Mouse (Mus musculus) gastrocnemius, postnatal 36 days (tissue): ENCODE data around the gene Crabp1. TPM values are rescaled to one million over a fixed set of nuclear protein-coding genes. Genes with fewer than 3 reads are reported as not detected.

Source experiments
- DNase-seq, 2 experiments: peaks; one replicate each; pipeline ENCODE4 v3.0.0; 2022
- intact Hi-C: fragments of 180-260 bp; cut with DNase I; formaldehyde crosslinking; loops from one replicate; pipeline ENCODE4 v1.15.1; 2025
- long read RNA-seq, 2 experiments: library from polyadenylated mRNA; stranded (forward); transcript quantifications; one replicate each; pipeline ENCODE4 v2.0.0; 2021
- total RNA-seq, 2 experiments: library from RNA; stranded (reverse); gene quantifications; 2 replicates each; pipeline ENCODE4 v1.2.3; 2021

Gene Crabp1
- total RNA-seq, result under 1 TPM in 1 of 2 experiments, not detected in 1; 0.79 TPM
- long read RNA-seq, experiment 1, result 0 reads
- long read RNA-seq, experiment 2, partial matches to known transcripts, result 1 of 3 reads
- long read RNA-seq, experiment 2, other reads (novel, unspliced or antisense), result 0 of 3 reads

DNA sequence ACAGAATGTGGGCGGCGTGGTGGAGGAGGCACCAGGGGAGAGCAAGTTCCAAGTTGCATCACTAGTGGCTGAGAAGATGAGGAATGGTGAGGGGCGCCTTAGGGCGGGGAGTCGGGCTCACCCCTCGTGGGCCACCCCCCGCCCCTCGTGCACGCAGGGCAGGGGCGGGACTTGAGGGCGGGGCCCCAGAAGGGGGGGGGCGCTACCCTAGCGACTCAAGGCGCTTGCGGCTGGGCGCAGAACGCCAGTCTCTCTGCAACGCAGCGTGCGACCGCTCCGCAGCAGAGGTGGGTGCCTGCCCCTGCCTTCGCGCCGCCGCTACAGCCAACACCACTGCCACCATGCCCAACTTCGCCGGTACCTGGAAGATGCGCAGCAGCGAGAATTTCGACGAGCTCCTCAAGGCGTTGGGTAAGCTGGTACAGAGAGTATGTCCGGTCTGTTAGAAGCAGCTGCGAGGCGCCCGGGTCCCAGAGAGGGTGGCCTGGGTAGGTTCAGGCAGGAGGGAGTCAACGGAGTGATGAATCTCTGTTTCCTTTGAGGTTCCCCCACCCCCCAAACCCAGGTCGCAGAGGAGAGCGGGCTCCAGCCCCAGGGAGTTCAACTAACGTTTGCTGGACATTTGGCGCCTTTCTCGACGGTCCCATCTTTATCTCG is at the start of gene Crabp1:
Gene Crabp1, plus strand, starts transcription at position 188 of the 657 bp plus-strand sequence.
- intact Hi-C loops, result no loop called here
- no peak for DNase-seq

DNA sequence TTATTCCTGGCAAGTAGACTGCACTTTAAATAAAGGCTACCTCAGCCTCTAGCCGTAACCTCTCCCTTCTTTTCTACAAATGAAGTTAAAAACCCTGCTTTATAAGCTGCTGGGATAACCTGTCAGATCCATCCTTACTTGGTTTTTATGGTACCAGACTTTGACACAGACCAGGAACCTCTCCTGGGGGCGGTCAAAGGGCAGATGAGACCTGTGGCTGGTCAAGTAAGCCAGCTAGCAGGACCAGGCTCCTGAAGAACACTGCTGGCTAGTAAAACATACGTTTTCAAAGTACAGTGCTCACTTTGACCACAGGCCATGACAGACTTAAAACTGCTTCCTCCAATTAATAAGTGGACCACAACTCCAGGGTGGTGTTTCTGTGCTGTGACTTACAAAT is 48.8 kb upstream of the Crabp1 start:
- intact Hi-C loops, result no loop called here

DNA sequence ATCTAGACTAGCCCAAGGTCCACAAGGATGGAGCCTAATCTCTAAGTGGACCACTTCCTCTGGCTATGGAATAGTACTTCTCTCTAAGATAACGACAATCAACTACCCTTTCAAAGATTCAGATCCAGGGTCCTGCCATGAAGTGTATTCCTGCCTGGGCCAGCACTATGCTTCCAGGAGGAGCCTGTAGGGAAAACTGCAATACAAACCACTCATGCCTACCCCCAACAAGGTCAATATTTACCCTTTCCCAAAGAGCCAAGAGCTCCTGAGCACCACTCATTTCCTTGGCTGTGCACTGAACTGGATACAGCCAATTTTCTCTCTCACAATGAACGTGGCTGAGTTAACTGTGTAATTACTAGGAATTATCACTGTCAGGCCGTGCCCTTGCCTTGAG is 47.0 kb upstream of the Crabp1 start:
- intact Hi-C loops, result no loop called here
- no peak for DNase-seq

More for the DNA sequence above, 48.8 kb upstream of the Crabp1 start:
- no peak for DNase-seq

DNA sequence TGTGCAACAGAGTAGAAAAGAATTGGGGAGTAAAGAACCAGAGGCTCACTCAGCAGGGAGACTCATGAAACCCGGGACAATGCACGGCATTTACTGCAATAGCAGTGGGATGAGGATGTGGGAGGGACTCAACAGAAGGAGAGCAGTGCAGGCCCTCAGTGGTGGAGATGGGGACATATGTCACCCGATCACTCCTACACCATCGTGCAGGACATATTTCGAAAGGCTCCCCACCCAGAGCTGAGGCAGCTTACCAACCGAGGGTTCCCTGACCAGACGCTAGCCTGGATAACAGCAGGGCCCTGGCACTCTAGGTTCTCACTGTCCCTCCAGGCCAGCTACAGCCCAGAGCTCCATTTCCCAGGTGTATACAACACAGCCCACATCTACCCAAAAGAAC is 42.4 kb upstream of the Crabp1 start:
- intact Hi-C loops, result no loop called here
- DNase-seq, result no peak

DNA sequence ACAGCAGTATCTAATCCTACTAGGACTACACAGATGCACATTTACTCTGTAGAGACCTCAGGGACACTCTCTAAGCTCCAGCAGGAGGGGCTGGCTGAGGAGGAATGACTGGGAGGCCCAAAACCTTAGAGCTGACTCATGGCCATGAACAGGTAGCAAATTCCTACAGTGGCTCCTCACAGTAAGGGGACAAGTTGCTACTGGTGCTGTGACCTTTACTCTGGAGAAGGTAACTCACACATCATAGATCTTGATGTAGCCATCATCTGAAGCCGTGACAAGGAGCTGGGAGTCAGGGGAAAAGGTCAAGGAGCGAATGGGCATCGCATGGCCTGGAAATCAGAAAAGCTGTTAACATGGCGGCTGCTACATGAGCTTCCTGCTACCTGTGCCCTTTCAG is 42.0 kb upstream of the Crabp1 start:
- intact Hi-C loops, result no loop called here
- DNase-seq, result no peak

DNA sequence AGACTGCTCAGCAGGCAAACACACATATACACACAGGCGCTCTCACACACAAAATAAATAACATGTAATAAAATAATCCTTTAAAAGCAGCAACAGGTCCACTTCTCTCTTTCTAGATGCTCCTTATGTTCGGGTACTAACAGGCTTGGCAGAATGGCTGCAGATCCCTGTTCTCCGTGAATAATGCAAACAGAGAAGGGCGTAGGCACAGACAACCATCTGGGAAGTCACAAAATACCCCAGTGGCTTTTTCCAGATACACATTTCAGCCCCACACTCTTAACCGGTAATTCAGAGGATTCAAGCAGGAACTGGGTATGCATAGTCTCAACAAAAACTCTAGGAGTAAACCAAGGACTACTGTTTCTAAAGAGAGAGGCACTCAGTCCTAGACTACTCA is 38.2 kb upstream of the Crabp1 start:
- DNase-seq, result no peak
- intact Hi-C loops, result no loop called here

DNA sequence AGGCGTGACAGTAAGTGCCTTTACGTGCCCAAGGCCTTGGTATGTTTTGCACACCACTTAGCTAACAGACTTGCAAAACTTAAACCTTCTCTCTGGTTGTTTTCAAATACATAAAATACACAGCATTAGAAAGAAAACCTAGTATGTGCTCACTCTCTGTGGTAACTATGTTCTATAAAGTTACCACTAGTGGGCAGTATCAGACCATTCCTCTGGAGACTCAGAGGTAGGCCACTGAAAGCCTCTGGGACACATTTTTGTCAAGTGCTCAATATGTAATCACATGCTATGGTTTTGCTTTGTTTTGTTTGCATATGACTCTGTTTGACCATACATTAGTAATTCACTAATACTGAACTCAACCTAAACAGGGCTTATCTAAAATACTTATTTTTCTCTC is 32.4 kb upstream of the Crabp1 start:
- no peak for DNase-seq
- intact Hi-C loops, result no loop called here

DNA sequence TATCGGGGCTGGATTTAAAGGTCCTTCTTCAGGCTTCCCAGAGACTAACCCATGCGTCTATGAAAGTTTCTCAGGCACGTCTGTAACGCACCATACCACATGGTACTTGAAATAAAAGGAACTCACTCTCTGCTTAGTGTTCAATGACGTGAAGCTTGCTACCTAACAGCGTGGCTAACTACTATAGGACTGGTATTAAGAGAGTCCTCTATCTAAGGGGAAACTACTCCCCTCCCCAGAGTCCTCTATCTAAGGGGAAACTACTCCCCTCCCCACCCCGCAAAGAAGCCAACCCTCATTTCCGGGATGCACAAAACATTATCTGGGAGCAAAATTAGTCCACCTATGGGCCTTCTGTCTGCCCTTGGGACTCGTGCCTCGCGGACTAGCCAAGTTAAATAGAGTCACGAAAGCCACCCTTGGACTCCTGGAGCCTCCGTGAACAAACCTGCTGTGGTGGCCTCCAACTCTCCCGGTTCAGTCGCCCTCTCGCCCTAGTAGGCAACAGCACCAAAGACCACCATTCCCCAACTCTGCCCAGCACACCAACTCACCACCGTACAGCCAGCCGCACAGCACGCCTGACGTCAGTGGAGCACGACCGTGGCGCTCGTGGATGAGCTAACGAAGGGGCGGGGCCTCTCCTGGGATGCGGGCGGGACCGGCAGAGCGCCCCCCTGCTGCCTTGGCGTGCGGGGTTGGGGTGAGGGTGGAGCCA is 30.5 kb upstream of the Crabp1 start, which contains the start of gene Wdr61:
Gene Wdr61, minus strand, starts transcription at position 599 of the 718 bp plus-strand sequence.
- intact Hi-C loops, result no loop called here
- DNase-seq, result peak; percentile 96 to 97

DNA sequence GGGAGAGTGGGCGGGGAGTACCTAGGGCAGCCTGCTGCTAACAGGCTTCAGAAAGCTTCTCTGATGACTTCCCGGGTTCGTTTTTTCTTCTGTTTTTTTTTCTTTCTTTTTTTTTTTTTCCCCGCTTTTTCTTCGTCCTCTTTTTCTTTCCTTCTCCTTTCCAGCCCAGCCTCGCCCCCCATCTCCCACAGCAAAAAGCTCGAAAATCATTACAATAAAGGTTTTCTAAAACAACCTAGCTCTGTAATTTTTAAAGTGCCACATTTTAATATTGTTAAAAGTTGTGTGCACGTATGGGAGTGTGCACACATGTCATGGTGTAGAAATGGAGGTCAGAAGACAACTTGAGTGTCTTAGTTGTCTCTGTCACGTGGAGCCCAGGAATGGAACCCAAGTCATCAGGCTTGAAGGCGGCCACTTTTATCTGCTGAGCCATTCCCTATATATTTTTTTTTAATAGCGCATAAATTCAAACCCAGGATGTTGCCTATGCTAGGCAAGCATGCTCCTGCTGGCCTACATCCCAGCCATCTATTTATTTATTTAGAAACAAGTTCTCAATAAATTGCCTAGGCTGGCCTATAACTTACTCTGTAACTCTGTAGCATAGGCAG is 29.8 kb upstream of the Crabp1 start:
- intact Hi-C loops, result no loop called here
- no peak for DNase-seq

DNA sequence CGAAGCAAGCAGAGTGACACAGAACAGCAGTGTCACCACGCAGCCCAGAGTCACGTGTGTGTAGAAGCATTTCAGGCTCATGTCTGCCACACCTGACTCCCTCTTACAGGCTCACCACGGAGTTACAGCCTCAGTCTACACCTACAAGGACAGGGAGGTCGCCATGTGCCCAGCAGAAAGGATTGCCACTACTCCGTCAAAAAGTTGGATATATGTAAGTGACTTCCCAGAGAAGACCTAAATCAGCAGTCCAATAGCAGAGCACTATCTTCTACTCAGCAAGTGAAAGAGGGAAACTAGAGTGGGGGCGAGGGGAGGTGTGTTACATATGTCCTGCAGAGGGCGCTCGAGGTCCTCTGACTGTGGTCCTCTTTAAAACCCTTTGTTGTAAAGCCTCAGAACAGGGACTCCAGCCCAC is 28.3 kb upstream of the Crabp1 start:
- peak in 1 of 2 experiments; percentile 15 for DNase-seq
- intact Hi-C loops, result no loop called here

DNA sequence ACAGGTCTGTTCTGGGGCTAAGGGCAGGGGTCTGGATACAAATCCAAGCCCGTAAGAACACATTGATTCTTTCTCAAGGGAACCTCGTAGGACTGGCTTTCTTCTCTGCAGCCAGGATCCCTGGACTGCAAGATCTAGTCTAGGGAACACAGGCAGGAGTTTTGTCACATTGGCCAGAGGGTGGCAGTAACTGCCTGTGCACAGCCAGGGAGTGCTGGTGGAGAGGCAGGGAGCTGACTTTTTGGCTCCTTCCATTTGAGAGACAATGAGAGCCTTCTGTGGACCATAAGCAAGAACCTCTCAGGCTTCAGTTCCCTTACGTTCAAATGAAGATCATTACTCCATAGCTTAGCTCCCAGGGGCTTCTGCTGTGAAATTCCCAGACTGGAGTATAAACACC is 26.2 kb upstream of the Crabp1 start:
- intact Hi-C loops, result loop anchor here (1.0 kb wide), 1 partner anchor 83 kb away; no protein-coding TSS in a partner anchor
- peak in 1 of 2 experiments; percentile 30 for DNase-seq

DNA sequence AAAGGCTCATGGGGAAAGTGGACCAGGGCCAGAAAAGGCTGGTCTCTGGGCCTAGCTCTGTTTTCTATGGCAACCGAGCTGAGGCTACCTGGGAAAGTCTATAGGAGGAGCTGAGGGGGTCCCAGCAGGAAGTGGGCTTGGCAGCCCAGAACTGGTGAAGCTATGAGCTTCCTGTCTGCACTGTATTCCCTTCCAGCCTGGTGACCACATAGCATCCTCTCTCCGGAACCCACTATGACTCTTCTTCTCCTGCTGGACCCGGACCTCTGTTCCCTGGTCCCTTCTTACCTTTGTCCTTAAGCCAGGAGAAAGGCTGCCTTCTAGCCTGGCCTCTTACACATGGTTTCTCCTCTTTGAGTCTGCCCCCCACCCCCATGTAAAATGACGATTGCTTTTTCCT is 20.7 kb upstream of the Crabp1 start:
- DNase-seq, result no peak
- intact Hi-C loops, result loop anchor here (10.0 kb wide), 1 partner anchor 371 kb away; no protein-coding TSS in a partner anchor

DNA sequence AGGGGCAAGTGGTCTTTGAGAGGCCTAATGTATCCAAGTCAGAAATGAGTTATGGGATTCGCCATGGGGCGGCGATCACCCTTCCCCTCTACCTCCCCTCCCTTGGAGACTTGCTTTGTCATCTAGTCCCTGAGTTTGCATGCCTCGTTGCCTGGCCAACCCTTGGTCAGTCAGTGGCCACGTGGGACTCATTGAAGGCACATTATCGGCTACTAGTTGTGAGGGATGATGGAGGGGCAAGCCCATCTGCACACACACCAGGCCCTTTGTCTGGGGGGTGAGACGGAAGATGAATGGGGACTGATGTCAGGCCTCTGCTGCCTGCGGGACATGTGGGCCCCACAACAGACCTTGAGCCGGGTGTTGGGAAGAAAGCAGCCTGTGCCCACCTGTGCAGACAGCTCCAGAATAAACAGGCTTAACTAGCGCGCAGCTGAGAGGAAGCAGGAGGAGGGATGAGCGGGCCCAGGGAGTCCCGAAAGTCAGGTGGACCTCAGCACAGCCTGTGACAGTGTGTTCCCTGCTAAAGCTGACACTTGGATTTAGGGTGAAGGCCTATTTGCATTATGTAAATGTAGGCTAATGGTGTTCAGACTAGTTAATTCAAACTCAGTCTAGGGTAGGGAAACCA is 18.7 kb upstream of the Crabp1 start:
- DNase-seq, result no peak
- intact Hi-C loops, result loop anchor here (10.0 kb wide), 1 partner anchor 369 kb away; no protein-coding TSS in a partner anchor

DNA sequence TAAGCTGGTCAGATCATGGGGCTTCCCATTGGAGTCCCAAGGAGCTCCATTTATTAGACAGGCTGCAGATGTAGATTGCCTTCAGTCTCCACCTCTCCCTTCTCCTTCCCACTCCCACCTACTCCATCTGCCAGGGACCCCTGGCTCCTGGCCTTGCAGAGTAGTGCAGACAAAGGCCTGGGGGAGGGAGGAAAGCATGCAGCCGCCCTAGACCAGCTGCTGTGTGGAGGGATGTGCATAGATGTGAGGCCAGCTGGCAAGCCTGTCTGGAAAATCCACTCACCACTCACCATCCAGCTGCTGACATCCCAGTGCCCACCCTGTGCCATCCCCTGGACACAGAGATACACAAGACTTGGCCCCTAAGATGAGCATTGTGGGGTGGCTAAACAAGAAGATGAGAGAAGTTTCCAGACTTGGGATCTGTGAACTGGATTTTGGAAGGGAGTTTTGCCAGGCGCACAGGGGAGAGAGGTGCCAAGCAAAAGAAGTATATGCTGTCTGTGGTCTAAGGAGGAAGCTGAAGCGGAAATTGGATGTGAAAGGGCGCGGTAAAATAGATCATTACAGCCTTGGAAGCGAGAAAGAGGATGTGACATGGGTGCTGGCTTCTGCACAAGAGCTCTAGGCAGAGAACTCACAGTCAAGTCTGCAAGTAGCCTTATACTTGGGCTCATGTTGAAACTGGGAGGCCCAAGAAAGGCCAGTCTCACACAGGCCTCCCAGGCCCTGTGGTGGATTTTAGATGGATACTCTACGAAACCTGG is 14.2 kb upstream of the Crabp1 start:
- intact Hi-C loops, result no loop called here
- DNase-seq, result no peak

DNA sequence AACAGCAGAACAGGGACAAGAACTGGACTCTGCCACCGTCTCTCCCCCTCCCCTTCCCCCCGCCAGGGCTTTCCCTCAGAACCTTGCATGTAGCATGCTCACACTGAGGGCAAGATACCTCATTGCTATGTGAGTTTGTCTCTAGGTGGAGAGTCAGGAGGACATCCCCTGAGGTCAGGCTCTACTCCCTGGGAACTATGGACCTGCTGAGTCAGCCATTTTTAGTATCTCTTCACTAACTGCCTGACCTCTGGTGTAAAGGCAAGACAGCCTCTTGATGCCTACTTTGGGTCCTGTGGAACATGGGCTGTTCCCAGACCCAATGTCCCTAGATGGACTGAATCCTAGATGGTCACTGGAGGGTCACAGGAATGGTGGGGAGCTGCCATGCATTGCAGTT is 12.9 kb upstream of the Crabp1 start:
- intact Hi-C loops, result no loop called here
- no peak for DNase-seq

DNA sequence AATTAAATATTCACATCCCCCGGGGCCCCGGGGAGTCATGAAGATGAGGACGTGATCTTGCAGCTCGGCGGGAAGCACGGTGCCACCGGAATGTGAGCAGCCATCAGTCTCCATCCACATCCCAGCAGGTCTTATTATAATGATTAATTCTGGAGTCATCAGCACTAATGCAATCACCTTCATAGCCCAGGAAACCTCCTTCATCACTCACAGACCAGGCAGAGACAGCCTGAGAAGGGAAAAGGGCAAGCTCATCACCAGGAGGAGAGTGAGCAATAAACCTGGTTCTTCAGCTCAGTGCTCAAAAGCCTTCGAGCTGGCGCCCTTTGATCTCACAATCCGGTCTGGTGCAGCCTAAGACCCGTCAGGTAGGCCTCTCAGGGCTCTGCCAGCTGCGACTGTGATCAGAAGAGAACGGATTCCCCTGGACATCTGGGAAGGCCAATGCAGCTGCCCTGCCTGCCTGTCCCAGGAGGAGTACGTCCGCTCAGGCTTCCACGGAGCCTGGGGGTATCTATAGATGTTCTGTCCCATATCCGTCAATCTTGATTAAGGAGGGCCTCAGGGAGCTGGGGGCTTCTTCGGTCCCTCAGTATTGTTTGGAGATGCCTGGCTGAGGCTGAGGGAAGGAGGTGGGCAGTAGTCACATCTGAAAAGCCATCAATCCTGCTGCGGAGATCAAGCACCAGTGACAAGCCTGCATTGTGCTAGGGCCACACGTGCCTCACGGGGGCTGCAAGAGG is 12.2 kb upstream of the Crabp1 start:
- intact Hi-C loops, result no loop called here
- no peak for DNase-seq

DNA sequence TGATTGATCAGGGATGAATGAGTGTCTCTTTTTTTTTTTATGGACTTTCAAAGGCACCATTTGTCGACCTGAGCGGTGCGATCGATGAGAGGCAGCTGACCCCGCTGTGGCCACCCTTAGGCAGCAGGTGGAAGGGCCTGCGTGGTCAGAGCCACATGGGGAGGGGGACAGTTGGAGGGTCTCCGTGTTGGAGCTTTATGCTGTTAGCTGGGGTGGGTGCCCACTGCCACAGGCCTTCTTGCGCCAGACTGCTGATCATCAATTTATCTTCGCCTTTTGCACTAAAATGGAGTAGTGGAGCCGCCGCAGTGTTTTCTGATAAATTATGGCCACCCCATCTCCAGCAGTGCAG is 11.6 kb upstream of the Crabp1 start:
- no peak for DNase-seq
- intact Hi-C loops, result no loop called here

DNA sequence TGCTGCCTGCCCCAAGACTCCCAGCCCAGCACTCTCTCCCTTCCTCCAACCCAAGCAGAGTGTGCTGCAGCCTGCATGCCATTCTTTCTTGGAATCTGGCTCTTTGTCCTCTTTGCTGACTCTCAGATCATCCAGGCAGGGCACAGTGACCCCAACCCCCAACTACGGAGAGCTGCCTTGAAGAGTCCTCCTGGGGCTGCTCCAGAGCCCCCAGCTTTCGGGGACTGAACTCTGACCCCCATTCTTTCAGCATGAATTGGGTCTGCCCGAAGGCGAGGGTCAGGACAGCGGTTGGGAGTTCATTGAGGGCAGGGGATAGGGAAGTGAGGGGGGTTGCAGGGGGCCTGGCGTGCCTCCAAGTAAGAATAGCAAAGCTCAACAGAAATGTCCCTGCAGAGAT is 5.0 kb upstream of the Crabp1 start:
- intact Hi-C loops, result no loop called here
- no peak for DNase-seq

DNA sequence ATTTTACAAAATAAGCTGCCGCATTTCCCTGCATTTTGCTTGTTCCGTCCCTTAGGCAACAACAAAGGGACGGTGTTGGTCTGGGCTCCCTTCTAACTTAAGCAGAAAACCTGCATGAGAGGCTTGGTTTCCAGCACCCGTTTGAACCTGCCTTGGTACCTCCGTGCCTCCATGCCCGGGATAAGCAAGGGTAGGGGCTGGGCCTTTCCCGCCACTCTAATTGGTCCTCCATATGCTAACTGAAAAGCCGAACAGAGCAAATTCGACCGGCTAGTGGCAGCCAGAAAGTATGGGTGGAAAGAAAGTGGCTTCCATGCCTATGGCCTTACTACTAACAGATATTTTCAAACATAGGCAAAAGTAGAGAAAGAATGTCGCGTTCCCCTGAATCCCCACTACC is 457 bp upstream of the Crabp1 start:
- no peak for DNase-seq

More for the DNA sequence above, 457 bp upstream of the Crabp1 start:
- intact Hi-C loops, result no loop called here
